In the genomic region with DNA sequence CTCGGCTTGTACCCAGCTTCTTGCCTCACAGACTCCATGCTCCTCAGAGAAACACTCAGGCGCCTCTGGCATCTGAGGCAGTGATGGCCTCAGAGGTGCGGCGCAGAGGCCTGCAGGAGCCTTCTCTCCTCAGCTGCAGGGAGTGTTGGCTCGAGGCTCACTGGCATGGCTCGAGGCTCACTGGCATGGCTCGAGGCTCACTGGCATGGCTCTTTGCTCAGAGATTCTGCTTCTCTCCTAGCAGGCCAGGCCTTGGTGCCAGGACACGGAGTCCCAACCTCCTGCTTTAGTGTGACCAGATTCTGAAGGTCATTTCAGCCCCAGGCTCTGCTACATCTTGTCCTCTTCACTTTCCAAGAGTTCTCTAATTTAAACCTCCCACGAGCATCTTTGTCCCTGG, we compare ENCODE assay signal across 10 mouse cellular contexts. TPM values are rescaled to one million over a fixed set of nuclear protein-coding genes. Genes with fewer than 3 reads are reported as not detected.
DNase-seq lines count a peak whose midpoint lies in the region; ATAC-seq and TF ChIP-seq lines count a peak whose summit lies in the region.
"Had no signal": no experiment of that assay in that cellular context is flagged by ENCODE, and none has a peak within 500 bp of the region (broad histone marks: within the 10 kb centered on the region; RNA-seq: fewer than 3 reads in every experiment).

No protein-coding gene starts in this region.

- H3K27ac ChIP-seq in kidney, embryonic 16.5 days (ENCODE audit: low read length), result no peak overlapping the region
- H3K27ac ChIP-seq in gastrocnemius, adult 2 months, result peak overlapping the region; percentile 29; the same call in 1 of the 2 replicates
- no peak overlapping the region for H3K27ac ChIP-seq in midbrain, embryonic 10.5 days (replicated peaks)
- H3K27ac ChIP-seq in intestine, embryonic 16.5 days (ENCODE audit: low read length), result no peak overlapping the region
- H3K27ac ChIP-seq: forebrain, embryonic 12.5 days; liver, embryonic 13.5 days; midbrain, embryonic 12.5 days had no signal

- no peak for ATAC-seq in kidney, embryonic 16.5 days (ENCODE audit: low FRiP score, low TSS enrichment)
- ATAC-seq in intestine, embryonic 16.5 days, result no peak

- H3K27me3 ChIP-seq in kidney, embryonic 16.5 days (ENCODE audit: insufficient read depth, low read length), result no peaks in the 10 kb centered on the region
- no peaks in the 10 kb centered on the region for H3K27me3 ChIP-seq in midbrain, embryonic 10.5 days (ENCODE audit: low read depth, poor library complexity, severe bottlenecking)
- H3K27me3 ChIP-seq in intestine, embryonic 16.5 days (replicated peaks; ENCODE audit: control insufficient read depth, insufficient read depth, low read length), result no peaks in the 10 kb centered on the region
- H3K27me3 ChIP-seq: forebrain, embryonic 12.5 days; liver, embryonic 13.5 days; midbrain, embryonic 12.5 days had no signal

- H3K4me1 ChIP-seq in kidney, embryonic 16.5 days (ENCODE audit: insufficient read depth, low read length), result no peaks in the 10 kb centered on the region
- no peaks in the 10 kb centered on the region for H3K4me1 ChIP-seq in midbrain, embryonic 10.5 days
- H3K4me1 ChIP-seq in intestine, embryonic 16.5 days (ENCODE audit: control insufficient read depth, insufficient read depth, low read length), result no peaks in the 10 kb centered on the region
- H3K4me1 ChIP-seq: forebrain, embryonic 12.5 days; liver, embryonic 13.5 days; midbrain, embryonic 12.5 days had no signal

- H3K9me3 ChIP-seq in kidney, embryonic 16.5 days (ENCODE audit: low read length), result no peaks in the 10 kb centered on the region
- H3K9me3 ChIP-seq in midbrain, embryonic 10.5 days (replicated peaks), result no peaks in the 10 kb centered on the region
- no peaks in the 10 kb centered on the region for H3K9me3 ChIP-seq in intestine, embryonic 16.5 days (ENCODE audit: control insufficient read depth, low read length)
- H3K9me3 ChIP-seq: midbrain, embryonic 12.5 days had no signal

- no peak overlapping the region for H3K4me3 ChIP-seq in kidney, embryonic 16.5 days (ENCODE audit: low read length)
- no peak overlapping the region for H3K4me3 ChIP-seq in gastrocnemius, adult 2 months
- no peak overlapping the region for H3K4me3 ChIP-seq in midbrain, embryonic 10.5 days
- no peak overlapping the region for H3K4me3 ChIP-seq in intestine, embryonic 16.5 days (ENCODE audit: low read length)
- H3K4me3 ChIP-seq: forebrain, embryonic 12.5 days; liver, embryonic 13.5 days; midbrain, embryonic 12.5 days had no signal

- WGBS in kidney, embryonic 16.5 days, result 76% methylated on average over 9 of the region's 9 CpGs
- WGBS in midbrain, embryonic 10.5 days, result 84% methylated on average over 9 of the region's 9 CpGs
- 78% methylated on average over 9 of the region's 9 CpGs for WGBS in intestine, embryonic 16.5 days

- no peaks in the 10 kb centered on the region for H3K36me3 ChIP-seq in kidney, embryonic 16.5 days (ENCODE audit: insufficient read depth, low read length)
- no peaks in the 10 kb centered on the region for H3K36me3 ChIP-seq in midbrain, embryonic 10.5 days
- no peaks in the 10 kb centered on the region for H3K36me3 ChIP-seq in intestine, embryonic 16.5 days (ENCODE audit: control insufficient read depth, insufficient read depth, low read length)
- H3K36me3 ChIP-seq: forebrain, embryonic 12.5 days; liver, embryonic 13.5 days; midbrain, embryonic 12.5 days had no signal

- peak; percentile 32 for DNase-seq in kidney, postnatal 14 days
- peak; percentile 30 for DNase-seq in urinary bladder, adult 2 months (ENCODE audit: low spot score)
- no peak for DNase-seq in urinary bladder, adult 18-20 months (ENCODE audit: low spot score in 2 of 2)
- DNase-seq in gastrocnemius, adult 2 months, result peak; percentile 78
- no peak for DNase-seq in midbrain, embryonic 10.5 days (ENCODE audit: low spot score)
- DNase-seq: liver, embryonic 13.5 days had no signal

- no peak overlapping the region for H3K4me2 ChIP-seq in kidney, embryonic 16.5 days (replicated peaks; ENCODE audit: low read depth, low read length)
- H3K4me2 ChIP-seq in intestine, embryonic 16.5 days (ENCODE audit: low read depth, low read length), result no peak overlapping the region
- H3K4me2 ChIP-seq: forebrain, embryonic 12.5 days; liver, embryonic 13.5 days; midbrain, embryonic 12.5 days had no signal

- no peak for TF ChIP-seq CTCF in gastrocnemius, adult 2 months (IDR thresholded peaks at IDR 0.05)

- no peak overlapping the region for H3K9ac ChIP-seq in kidney, embryonic 16.5 days (replicated peaks; ENCODE audit: low read length)
- no peak overlapping the region for H3K9ac ChIP-seq in intestine, embryonic 16.5 days (ENCODE audit: low read depth, low read length)
- H3K9ac ChIP-seq: forebrain, embryonic 12.5 days; liver, embryonic 13.5 days; midbrain, embryonic 12.5 days had no signal

- intact Hi-C loops in gastrocnemius, adult 2 months (cut with DNase I), result no loop called here

RNA-seq across cellular contexts. Expression of a gene that starts 24.6 kb away (rescaled TPM):
- polyA plus RNA-seq in kidney, embryonic 16.5 days (2015; fragmentation: Nextera tagmentation; extraction: Ambion mirVana), result 6.3 and 9.2 TPM in 2 replicates
- 5.0 and 6.3 TPM in 2 replicates for polyA plus RNA-seq in urinary bladder, adult 2 months (2012; rRNA removed)
- 10 to 100 TPM; 18.7 to 30.6 TPM for total RNA-seq in gastrocnemius, adult 2 months (2021)
- polyA plus RNA-seq in midbrain, embryonic 10.5 days (2016; fragmentation: Nextera tagmentation; extraction: Ambion mirVana), result 4.7 and 6.5 TPM in 2 replicates
- 9.7 and 12.7 TPM in 2 replicates for polyA plus RNA-seq in intestine, embryonic 16.5 days (2015; fragmentation: Nextera tagmentation; extraction: Ambion mirVana)

RNA-seq across cellular contexts. Expression of a gene that starts 30.1 kb away (rescaled TPM):
- 540 and 595 TPM in 2 replicates for polyA plus RNA-seq in kidney, embryonic 16.5 days (2015; fragmentation: Nextera tagmentation; extraction: Ambion mirVana)
- polyA plus RNA-seq in urinary bladder, adult 2 months (2012; rRNA removed), result 453 and 489 TPM in 2 replicates
- total RNA-seq in gastrocnemius, adult 2 months (2021), result 100 to 1,000 TPM; 186 to 220 TPM
- 625 and 682 TPM in 2 replicates for polyA plus RNA-seq in midbrain, embryonic 10.5 days (2016; fragmentation: Nextera tagmentation; extraction: Ambion mirVana)
- 674 and 732 TPM in 2 replicates for polyA plus RNA-seq in intestine, embryonic 16.5 days (2015; fragmentation: Nextera tagmentation; extraction: Ambion mirVana)

RNA-seq across cellular contexts. Expression of a gene that starts 48.6 kb away (rescaled TPM):
- polyA plus RNA-seq in kidney, embryonic 16.5 days (2015; fragmentation: Nextera tagmentation; extraction: Ambion mirVana), result 98.6 and 103 TPM in 2 replicates
- 23.9 and 26.4 TPM in 2 replicates for polyA plus RNA-seq in urinary bladder, adult 2 months (2012; rRNA removed)
- 10 to 100 TPM; 14.4 to 19.6 TPM for total RNA-seq in gastrocnemius, adult 2 months (2021)
- polyA plus RNA-seq in midbrain, embryonic 10.5 days (2016; fragmentation: Nextera tagmentation; extraction: Ambion mirVana), result 229 and 253 TPM in 2 replicates
- 70.0 and 72.9 TPM in 2 replicates for polyA plus RNA-seq in intestine, embryonic 16.5 days (2015; fragmentation: Nextera tagmentation; extraction: Ambion mirVana)

Comparison
In these comparisons a context has a peak if more than half of its experiments do, and no peak if none do; other contexts are left out.
1. DNase-seq: peak in kidney, postnatal 14 days (single experiment), urinary bladder, adult 2 months (single experiment) and gastrocnemius, adult 2 months (single experiment); none in urinary bladder, adult 18-20 months (0 of 2) and midbrain, embryonic 10.5 days (single experiment).